Mouse (Mus musculus): ENCODE data around the gene Zfp385c. TPM values are rescaled to one million over a fixed set of nuclear protein-coding genes. Genes with fewer than 3 reads are reported as not detected.

Gene Zfp385c
- polyA plus RNA-seq, 1 experiment from 2014 or later, result not detected

DNA sequence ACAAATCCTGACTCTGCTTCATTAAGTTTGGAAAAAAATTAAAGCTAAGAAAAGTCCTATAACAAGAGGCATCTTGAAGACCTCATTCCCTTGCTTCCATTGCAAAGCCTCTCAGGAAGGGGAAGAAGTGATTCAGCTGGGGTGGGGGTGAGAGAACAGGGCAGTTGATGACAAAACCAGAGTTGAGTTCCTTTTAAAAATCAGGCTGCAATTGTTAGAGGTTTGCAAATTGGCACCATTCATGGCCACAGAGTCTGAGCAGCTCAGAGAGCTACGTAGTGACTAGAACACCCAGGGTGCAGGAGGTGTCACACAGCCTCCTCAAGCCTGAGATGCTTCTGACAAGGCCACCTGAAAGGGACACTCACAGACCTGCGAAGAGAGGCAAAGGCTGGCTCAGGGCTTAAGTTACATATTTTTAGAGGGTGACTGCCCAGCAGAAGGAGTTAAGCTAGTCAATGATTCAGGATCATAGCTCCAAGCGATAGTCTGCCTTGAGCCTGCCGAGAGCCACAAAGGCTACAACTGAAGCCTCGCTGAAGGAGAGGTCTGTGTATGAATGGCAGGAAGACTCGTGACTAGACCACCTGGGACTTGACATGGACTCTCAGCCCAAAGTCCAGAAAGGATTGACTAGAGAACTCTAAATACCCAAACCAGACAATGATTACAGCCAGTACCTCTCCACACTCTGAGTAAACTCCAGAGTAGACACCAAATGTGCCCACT is 38.4 kb upstream of the Zfp385c start:
- WGBS (ENCODE audit: insufficient replicate concordance), result 78% methylated on average over 6 of the region's 6 CpGs
- Histone ChIP-seq H3K9ac (ENCODE audit: low read depth, low read length) (no peak overlapping the region), H3K4me1 (ENCODE audit: control insufficient read depth, low read depth, low read length) (peaks cover 25% of the 10 kb centered on the region)

DNA sequence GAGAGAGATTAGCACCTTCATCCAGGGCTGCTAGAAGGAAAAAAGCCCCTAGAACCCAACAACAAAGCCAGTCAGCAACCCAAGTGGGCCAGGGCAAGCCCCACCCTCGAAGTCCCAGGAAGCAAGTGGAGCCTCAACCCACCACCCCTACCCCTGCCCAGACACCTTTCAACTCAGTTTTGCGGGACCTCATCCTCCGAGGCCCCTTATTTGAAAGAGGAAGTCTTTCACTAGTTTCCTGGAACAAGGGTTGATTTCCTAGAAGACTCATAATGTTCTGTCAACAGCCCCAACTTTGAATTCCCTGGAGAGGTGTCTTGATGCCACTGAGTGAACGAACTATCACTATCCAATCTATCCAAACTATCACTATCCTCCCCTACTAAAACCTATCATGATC is 37.7 kb upstream of the Zfp385c start:
- peaks cover 23% of the 10 kb centered on the region for H3K4me1 ChIP-seq (ENCODE audit: control insufficient read depth, low read depth, low read length)

More for the DNA sequence above, 38.4 kb upstream of the Zfp385c start:
- H3K27ac ChIP-seq (ENCODE audit: low read length), result no peak overlapping the region
- H3K4me3 ChIP-seq (ENCODE audit: low read depth, low read length), result no peak overlapping the region
- ATAC-seq (ENCODE audit: low read depth), result no peak
- H3K4me2 ChIP-seq (ENCODE audit: low read depth, low read length), result no peak overlapping the region
- H3K9me3 ChIP-seq (replicated peaks; ENCODE audit: control insufficient read depth, low read length), result no peaks in the 10 kb centered on the region
- peaks cover 13% of the 10 kb centered on the region for H3K36me3 ChIP-seq (ENCODE audit: control insufficient read depth, insufficient read depth)
- H3K27me3 ChIP-seq (ENCODE audit: control insufficient read depth, insufficient read depth, low read depth, low read length), result no peaks in the 10 kb centered on the region

DNA sequence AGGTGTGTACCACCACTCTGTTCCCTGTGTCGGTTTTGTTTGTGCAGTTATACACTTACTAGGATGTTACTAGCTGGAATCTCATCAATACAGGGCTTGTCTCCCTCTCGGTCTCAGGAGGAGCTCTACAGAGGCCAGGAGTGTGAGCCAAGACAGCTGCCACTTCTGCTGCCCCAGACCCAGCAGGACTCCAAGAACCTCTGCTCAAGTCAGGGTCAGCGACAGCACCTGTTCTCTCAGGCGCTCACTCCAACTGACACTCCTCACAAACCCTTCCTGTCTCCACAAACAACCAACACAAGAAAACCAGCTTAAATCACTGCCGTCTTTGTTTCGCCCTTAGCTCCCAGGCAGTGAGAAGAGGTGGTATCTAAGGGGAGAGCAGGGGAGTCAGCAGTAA is 36.3 kb upstream of the Zfp385c start:
- 85% methylated on average over 6 of the region's 6 CpGs for WGBS (ENCODE audit: insufficient replicate concordance)
- H3K4me1 ChIP-seq (ENCODE audit: control insufficient read depth, low read depth, low read length), result peaks cover 24% of the 10 kb centered on the region
- no peak for ATAC-seq (ENCODE audit: low read depth)
- no peak overlapping the region for H3K27ac ChIP-seq (ENCODE audit: low read length)
- no peak overlapping the region for H3K4me2 ChIP-seq (ENCODE audit: low read depth, low read length)
- no peaks in the 10 kb centered on the region for H3K27me3 ChIP-seq (ENCODE audit: control insufficient read depth, insufficient read depth, low read depth, low read length)
- H3K9ac ChIP-seq (ENCODE audit: low read depth, low read length), result no peak overlapping the region
- H3K36me3 ChIP-seq (ENCODE audit: control insufficient read depth, insufficient read depth), result peaks cover 13% of the 10 kb centered on the region
- H3K4me3 ChIP-seq (ENCODE audit: low read depth, low read length), result no peak overlapping the region
- no peaks in the 10 kb centered on the region for H3K9me3 ChIP-seq (replicated peaks; ENCODE audit: control insufficient read depth, low read length)

More for the DNA sequence above, 37.7 kb upstream of the Zfp385c start:
- Histone ChIP-seq H3K36me3 (ENCODE audit: control insufficient read depth, insufficient read depth) (peaks cover 13% of the 10 kb centered on the region), H3K27ac (ENCODE audit: low read length) (no peak overlapping the region), H3K9me3 (replicated peaks; ENCODE audit: control insufficient read depth, low read length) (no peaks in the 10 kb centered on the region), H3K4me3 (ENCODE audit: low read depth, low read length) (no peak overlapping the region), H3K9ac (ENCODE audit: low read depth, low read length) (no peak overlapping the region), H3K4me2 (ENCODE audit: low read depth, low read length) (no peak overlapping the region), H3K27me3 (ENCODE audit: control insufficient read depth, insufficient read depth, low read depth, low read length) (no peaks in the 10 kb centered on the region)
- no peak for ATAC-seq (ENCODE audit: low read depth)
- 41% methylated on average over 4 of the region's 4 CpGs for WGBS (ENCODE audit: insufficient replicate concordance)

DNA sequence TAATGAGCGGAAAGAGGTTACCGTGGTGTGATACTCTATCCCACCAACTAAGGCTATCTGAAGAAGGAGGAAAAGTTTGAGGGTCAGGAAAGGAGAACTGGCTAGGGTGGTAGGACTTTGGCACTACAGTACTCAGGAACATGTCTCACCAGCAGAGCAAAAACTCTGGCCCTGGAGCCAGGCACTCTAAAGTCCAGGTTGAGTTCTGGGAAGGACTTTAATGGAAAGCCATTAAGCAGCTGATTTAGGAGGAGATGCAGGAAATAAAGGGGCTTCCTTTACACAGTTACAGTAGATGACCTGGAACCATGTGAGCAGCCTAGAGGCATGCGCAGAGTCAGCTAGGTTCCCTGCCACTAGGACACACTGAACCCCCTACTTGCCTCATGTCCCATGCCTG is 34.9 kb upstream of the Zfp385c start:
- Histone ChIP-seq H3K4me2 (ENCODE audit: low read depth, low read length) (no peak overlapping the region), H3K4me3 (ENCODE audit: low read depth, low read length) (no peak overlapping the region), H3K9me3 (replicated peaks; ENCODE audit: control insufficient read depth, low read length) (no peaks in the 10 kb centered on the region), H3K27me3 (ENCODE audit: control insufficient read depth, insufficient read depth, low read depth, low read length) (no peaks in the 10 kb centered on the region), H3K9ac (ENCODE audit: low read depth, low read length) (no peak overlapping the region), H3K27ac (ENCODE audit: low read length) (0 out of 2 replicates have a peak overlapping the region, but pooled peaks have one; percentile 22), H3K4me1 (ENCODE audit: control insufficient read depth, low read depth, low read length) (peaks cover 27% of the 10 kb centered on the region), H3K36me3 (ENCODE audit: control insufficient read depth, insufficient read depth) (peaks cover 4% of the 10 kb centered on the region)
- ATAC-seq (ENCODE audit: low read depth), result 0 out of 2 replicates have a peak, but pooled peaks have one; percentile 25
- 91% methylated on average over 3 of the region's 3 CpGs for WGBS (ENCODE audit: insufficient replicate concordance)

- peak; percentile 41 for ATAC-seq (ENCODE audit: low read depth)
- 18% methylated on average over 5 of the region's 5 CpGs for WGBS (ENCODE audit: insufficient replicate concordance)
- Histone ChIP-seq H3K4me2 (ENCODE audit: low read depth, low read length) (no peak overlapping the region), H3K4me3 (ENCODE audit: low read depth, low read length) (no peak overlapping the region), H3K9me3 (replicated peaks; ENCODE audit: control insufficient read depth, low read length) (no peaks in the 10 kb centered on the region), H3K4me1 (ENCODE audit: control insufficient read depth, low read depth, low read length) (peaks cover 39% of the 10 kb centered on the region), H3K36me3 (ENCODE audit: control insufficient read depth, insufficient read depth) (peaks cover 4% of the 10 kb centered on the region), H3K27me3 (ENCODE audit: control insufficient read depth, insufficient read depth, low read depth, low read length) (no peaks in the 10 kb centered on the region), H3K27ac (ENCODE audit: low read length) (peak overlapping the region; percentile 56), H3K9ac (ENCODE audit: low read depth, low read length) (no peak overlapping the region)
Observed at GRCm38 (mm10) chr11:100724919-100725512, 32.8 kb upstream of the Zfp385c start.

DNA sequence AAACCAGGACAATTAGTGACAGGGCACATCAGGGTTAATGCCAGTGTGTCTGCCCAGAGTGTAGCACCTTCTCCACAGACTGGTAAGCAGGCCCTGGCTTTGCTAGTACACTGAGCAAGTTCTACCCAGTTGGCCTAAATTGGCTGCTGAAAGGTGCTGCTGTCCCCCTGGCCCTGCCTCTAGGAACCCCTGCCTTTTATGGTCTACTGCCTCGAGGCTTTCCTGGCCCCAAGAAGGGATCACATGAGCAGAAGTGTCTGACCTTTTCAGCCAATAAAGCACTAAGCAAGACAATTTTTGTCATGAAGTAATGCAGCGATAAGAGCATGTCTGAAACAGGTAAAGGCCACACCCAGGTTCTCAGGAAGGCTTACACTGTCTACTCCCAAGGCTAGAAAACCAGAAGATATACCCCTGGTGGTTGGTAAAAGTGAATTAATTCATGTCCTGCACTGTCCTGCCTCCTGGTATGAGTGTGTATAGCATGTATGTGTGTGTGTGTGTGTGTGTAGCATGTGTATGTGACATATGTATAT is 30.3 kb upstream of the Zfp385c start:
- Histone ChIP-seq H3K4me3 (ENCODE audit: low read depth, low read length) (no peak overlapping the region), H3K4me2 (ENCODE audit: low read depth, low read length) (peak overlapping the region; percentile 1; the same call in 1 of the 2 replicates), H3K27ac (ENCODE audit: low read length) (peak overlapping the region; percentile 51), H3K36me3 (ENCODE audit: control insufficient read depth, insufficient read depth) (peaks cover 20% of the 10 kb centered on the region), H3K9ac (ENCODE audit: low read depth, low read length) (no peak overlapping the region; the same call in 1 of the 2 replicates), H3K27me3 (ENCODE audit: control insufficient read depth, insufficient read depth, low read depth, low read length) (no peaks in the 10 kb centered on the region), H3K9me3 (replicated peaks; ENCODE audit: control insufficient read depth, low read length) (no peaks in the 10 kb centered on the region), H3K4me1 (ENCODE audit: control insufficient read depth, low read depth, low read length) (peaks cover 39% of the 10 kb centered on the region)
- ATAC-seq (ENCODE audit: low read depth), result no peak
- 36% methylated on average over 2 of the region's 2 CpGs for WGBS (ENCODE audit: insufficient replicate concordance)

DNA sequence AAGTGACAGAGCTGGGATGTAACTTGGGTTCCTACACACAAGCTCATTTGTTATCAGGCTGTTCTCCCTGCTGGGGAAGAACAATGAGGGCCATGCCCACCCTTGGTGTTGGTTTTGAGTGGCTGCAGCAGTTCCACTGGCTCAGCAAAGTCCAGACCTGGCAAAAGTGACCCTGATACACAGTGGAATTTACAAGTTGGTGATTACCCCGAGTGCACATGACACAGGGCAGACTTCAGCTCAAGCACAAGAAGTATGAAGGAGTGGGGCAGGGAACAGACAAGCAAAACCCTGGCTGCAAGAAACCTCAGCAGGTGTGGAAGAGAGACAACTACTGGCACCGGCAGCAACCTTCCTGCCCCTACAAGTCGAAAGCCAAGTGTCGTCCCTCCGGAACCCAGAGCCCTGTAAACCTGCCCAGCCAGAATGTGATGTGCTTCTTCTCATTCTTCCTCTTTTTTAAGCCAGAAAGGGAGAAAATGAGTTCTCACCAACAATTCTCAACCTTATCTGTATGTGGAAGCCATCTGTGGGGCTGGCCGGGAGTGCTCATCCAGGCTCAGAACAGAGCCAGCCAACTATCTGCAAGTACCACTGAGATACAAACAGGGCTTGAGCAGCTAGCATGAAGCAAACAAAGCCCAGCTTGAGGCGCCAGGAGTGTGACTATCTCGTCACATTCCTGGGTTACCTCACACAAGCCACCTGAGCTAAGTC is 29.7 kb upstream of the Zfp385c start:
- WGBS (ENCODE audit: insufficient replicate concordance), result 13% methylated on average over 8 of the region's 8 CpGs
- H3K27me3 ChIP-seq (ENCODE audit: control insufficient read depth, insufficient read depth, low read depth, low read length), result no peaks in the 10 kb centered on the region
- peak overlapping the region; percentile 14; the same call in 1 of the 2 replicates for H3K9ac ChIP-seq (ENCODE audit: low read depth, low read length)
- ATAC-seq (ENCODE audit: low read depth), result peak; percentile 25; the same call in 1 of the 2 replicates
- H3K27ac ChIP-seq (ENCODE audit: low read length), result peak overlapping the region; percentile 51
- peaks cover 26% of the 10 kb centered on the region for H3K36me3 ChIP-seq (ENCODE audit: control insufficient read depth, insufficient read depth)
- H3K4me1 ChIP-seq (ENCODE audit: control insufficient read depth, low read depth, low read length), result peaks cover 39% of the 10 kb centered on the region
- peak overlapping the region; percentile 1; the same call in 1 of the 2 replicates for H3K4me2 ChIP-seq (ENCODE audit: low read depth, low read length)
- H3K9me3 ChIP-seq (replicated peaks; ENCODE audit: control insufficient read depth, low read length), result no peaks in the 10 kb centered on the region
- H3K4me3 ChIP-seq (ENCODE audit: low read depth, low read length), result no peak overlapping the region

- no peaks in the 10 kb centered on the region for H3K27me3 ChIP-seq (ENCODE audit: control insufficient read depth, insufficient read depth, low read depth, low read length)
- no peak overlapping the region for H3K9ac ChIP-seq (ENCODE audit: low read depth, low read length)
- H3K27ac ChIP-seq (ENCODE audit: low read length), result peak overlapping the region; percentile 56
- H3K36me3 ChIP-seq (ENCODE audit: control insufficient read depth, insufficient read depth), result peaks cover 33% of the 10 kb centered on the region
- 17% methylated on average over 4 of the region's 4 CpGs for WGBS (ENCODE audit: insufficient replicate concordance)
- no peak overlapping the region for H3K4me2 ChIP-seq (ENCODE audit: low read depth, low read length)
- H3K4me3 ChIP-seq (ENCODE audit: low read depth, low read length), result no peak overlapping the region
- no peak for ATAC-seq (ENCODE audit: low read depth)
- no peaks in the 10 kb centered on the region for H3K9me3 ChIP-seq (replicated peaks; ENCODE audit: control insufficient read depth, low read length)
- H3K4me1 ChIP-seq (ENCODE audit: control insufficient read depth, low read depth, low read length), result peaks cover 39% of the 10 kb centered on the region
Observed at GRCm38 (mm10) chr11:100721254-100721653, 29.0 kb upstream of the Zfp385c start.

Measured in liver, embryonic 16.5 days (tissue).